Mouse (Mus musculus) mouse trophoblast stem cell (cell line): ENCODE data around the gene U90926.
"Not testable (repeated sequence)": the region's sequence is repeated elsewhere in the genome, so short reads cannot be mapped to it uniquely, and the experiment has no call there.

Source experiments
- in situ Hi-C, 2 experiments: fragments of 300-500 bp; cut with MseI, MboI; formaldehyde crosslinking; loops; 2 replicates in 1 of 2; 3 replicates in 1 of 2; pipeline ENCODE4 v1.15.1; 2025

The U90926 gene

DNA sequence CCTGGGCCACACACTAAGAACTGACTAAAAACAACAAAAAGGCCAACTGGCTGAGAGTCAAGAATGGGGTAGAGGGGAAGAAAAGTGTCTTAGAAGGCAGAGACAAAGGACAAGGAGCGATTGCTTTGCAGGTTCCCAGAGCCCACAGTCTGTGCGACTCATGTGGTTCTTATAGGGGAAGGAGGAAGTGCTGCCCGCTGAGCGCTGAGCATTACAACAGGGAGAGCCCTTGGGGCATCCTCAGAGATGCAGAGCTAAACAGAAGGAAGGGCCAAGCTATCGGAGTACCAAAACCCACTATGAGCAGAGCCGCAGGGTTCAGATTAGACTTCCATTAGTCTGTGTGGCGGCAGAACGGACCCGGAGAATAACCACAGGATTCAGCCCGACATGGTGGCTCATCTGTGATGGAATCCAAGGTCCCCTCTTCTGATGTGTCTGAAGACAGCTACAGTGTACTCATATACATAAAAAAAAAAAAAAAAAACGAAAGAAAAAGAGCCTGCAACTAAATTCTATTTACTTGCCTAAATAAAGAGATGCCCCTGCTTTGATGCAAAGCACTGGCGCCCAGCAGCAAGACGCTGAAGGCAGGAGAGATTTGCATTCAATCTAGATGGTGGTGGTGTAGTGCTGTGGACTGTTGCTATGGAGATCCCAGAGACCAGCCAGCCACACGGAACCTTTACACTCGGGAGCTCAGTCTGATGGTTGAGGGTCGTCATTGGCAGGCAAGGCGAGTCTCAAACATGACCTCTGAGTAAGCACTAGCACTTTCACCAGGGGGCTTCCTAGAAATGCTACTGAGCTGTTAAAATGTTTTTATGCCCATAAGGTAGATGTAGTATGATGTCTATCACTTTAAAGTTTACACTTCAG is 3.9 kb upstream of the U90926 start:
- in situ Hi-C loops: no loop called here

DNA sequence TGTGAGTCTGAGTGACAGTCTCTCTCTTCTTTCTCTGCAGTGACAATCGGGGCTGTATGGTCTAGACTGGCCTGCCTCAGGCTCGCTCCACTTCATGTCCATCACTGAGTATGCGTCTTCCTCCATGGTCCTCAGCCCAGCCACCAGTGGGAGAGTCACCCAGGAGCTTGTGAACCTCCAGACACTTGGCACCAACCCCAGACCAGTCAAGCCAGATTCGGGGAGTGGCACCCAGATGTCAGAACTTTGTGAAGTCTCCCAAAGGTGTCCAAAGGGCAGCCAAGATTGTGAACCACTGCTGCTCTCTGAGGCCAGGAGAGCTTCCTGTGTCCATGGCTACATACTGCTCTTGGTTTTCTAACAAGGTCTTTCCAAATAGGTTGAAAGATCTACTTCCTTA is 3.0 kb downstream of the U90926 start:
- in situ Hi-C loops: no loop called here

DNA sequence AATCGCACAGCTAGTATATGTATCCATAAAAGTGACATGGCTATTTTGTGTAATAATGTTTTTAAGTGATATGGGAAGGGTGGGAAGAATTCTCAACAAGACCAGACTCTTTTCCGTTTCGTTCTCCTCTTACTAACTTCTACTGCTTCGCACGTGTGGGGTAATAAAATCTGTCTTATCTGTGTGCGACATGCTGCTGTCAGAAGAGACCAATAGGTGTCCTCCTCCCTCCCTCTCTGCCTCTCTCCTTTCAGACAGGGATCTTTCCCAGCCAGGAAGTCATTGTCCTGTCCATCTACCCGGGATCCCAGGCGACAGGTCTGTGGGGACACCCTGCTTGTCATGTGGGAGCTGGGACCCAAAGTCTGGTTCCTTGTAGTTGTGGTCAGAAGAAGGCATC is 5.0 kb downstream of the U90926 start:
- in situ Hi-C loops: no loop called here

DNA sequence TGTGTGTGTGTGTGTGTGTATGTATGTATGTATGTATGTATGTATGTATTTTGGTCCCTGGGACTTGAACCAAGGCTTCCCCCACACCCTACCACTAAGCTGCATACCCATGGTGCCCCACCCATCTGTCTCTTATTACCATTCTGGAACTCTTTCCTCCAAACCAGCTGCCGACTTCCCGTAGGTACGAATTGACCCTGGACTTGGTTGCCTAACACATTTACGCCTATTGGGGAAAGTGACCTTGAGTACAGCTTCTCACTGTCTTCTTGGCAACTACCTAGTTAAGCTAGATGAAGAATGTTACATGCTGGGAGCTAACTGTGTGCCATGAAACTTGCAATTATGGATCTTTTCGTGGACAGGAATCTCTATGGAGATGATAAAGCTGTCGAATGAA is 9.1 kb downstream of the U90926 start:
- in situ Hi-C loops: no loop called here

DNA sequence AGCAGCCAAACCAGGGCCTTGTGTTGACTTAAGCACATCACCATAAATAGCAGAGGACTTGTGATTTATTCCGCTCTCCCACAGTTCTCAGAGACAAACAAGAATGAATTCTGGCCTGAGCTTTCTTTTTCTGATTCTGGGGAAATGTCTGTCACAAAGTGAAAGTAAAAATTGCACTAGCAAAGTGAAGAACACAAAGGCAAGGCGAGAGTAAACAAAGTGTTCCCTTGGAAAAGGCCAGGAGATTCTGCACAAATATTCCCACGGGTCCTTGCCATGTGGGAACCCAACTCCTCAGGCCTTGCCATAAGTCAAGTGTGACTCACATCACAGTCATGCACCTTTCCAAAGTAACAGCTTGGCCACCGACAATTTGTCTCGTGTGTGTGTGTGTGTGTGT is 9.5 kb downstream of the U90926 start:
- in situ Hi-C loops: no loop called here

DNA sequence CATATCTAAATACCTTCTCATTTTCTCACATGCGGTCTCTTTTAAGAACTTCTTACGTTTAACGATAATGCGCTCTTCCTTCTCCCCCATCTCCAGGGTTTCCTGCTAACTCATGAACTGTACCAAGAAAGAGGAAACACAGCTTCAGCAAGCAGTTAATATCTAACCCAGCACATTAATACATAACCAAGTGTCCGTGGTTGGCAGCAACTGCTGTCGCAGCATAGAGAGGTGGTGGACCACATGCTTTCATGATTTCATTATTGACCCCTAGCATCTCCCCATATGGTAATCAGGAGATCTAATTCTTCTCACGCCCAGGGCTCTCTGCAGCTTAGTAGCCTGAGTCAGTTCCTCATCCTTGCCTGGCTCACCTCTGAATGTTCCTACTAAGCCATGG is 10.0 kb downstream of the U90926 start:
- in situ Hi-C loops: no loop called here

DNA sequence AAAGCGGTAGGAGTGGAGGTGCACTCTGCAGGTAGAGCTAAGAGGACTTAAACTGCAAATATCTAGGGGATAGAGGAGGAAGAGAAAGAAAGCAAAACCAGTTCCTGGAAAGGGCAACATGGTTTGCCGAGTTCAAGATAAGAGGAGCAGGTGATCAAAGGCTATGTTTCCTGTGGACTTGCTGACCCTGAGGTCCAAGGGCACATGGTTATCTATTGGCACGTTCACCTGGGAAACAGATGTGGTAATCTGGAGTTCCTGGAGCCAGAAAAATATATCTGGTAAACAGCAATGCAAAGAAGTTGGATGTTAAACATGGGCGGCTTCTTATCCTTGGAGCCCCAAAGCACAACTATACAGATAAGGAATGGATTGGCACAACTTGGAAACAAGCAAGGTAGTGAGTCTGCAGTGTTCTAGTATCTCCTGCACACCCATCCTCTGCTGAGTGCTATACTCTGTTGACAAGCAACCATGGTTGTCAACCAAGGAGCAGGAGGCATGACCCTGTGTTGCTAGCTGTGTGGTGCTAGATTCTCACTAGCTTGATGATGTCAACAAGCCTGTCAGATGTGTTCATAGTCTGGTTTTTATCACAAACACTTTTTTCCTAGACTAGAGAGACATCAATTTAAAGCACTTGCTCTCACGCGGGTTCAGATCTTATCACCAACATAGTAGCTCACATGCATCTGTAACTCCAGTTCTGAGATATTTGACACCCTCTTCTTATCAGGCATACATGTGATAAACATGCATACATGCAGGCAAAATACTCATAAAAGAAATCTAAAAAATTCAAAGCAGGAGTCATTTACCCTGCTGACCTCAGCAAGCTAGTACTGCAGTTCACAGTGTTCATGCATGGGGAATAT is 10.8 kb downstream of the U90926 start:
- in situ Hi-C loops: loop anchor here in 1 of 2 experiments (5.0 kb wide), 1 partner anchor 33 kb away; no protein-coding TSS in a partner anchor

DNA sequence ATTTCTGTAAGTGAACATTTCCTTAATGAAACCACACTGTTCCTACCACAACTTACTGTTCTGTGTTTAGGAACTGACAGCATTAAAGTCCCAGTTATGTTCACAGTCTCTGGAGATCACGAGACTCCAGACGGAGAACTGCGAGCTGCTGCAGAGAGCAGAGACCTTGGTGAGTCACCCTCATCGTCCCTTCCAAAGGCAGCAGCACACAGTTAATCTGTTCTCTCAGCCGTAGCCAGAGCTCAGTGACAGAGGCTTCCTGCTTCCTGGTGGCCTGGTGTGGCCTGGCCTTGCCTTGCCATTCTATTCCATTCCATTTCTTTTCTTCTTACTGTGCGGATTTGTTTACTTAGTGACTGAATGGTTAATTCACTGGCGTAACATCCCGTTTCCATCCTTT is 16.9 kb downstream of the U90926 start:
- in situ Hi-C loops: no loop called here

DNA sequence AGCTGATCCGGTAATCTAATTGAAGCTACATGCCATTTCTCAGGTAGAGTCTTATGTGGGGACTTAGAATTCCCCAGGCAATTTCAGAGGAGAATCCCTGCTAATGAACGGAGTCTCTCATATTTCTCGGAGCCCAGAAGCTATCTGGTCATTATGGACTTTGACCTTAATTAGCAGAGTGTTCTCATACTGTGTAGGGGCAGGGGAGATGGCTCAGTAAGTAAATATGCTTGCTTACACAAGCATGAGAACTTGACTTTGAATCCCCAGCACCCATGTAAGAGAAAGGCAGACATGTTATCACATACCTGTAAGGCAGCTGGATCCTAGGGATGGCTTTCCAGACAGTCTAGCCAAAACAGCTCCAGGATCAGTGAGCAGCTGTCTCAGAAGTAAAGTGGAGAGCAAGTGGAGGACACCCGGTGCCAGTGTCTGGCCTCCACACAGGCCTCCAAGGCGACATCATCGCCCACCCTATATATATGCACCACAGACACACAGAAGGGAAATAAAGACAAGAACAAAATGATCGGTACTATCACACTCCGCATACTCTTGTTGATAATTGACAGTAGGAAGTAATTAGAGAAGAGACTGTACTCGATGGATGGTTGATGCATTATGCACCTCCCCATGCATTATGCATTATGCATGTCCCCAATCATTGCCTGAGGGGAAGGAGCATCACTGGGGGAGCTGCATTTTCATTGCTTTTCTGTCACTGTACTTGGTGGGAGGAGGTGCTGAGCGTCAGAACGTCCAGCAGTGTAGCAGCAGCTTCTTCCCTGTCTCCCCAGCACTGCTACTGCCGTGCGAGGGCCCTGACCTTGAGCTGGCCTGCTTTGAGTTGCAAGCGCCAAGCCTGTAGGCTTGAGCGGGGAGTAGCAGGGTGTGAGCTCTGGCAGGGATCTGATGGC is 18.1 kb downstream of the U90926 start:
- in situ Hi-C loops: no loop called here

DNA sequence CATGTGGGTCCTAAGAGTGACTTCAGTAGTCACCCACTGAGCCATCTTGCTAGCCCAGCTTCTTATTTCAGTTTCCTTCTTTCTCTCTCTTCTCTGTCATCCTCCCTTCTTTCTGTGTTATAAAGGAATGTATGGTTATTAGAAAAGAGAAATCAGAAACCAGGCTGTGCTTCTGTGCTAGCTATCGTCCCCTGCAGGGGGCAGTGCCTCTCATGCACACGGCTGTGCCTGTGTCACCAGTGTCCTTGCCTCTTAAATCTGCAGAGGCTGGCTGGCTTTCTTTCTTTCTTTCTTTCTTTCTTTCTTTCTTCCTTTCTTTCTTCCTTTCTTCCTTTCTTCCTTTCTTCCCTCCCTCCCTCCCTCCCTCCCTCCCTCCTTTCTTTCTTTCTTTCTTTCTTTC is 19.5 kb downstream of the U90926 start:
- in situ Hi-C loops: not testable (repeated sequence)

DNA sequence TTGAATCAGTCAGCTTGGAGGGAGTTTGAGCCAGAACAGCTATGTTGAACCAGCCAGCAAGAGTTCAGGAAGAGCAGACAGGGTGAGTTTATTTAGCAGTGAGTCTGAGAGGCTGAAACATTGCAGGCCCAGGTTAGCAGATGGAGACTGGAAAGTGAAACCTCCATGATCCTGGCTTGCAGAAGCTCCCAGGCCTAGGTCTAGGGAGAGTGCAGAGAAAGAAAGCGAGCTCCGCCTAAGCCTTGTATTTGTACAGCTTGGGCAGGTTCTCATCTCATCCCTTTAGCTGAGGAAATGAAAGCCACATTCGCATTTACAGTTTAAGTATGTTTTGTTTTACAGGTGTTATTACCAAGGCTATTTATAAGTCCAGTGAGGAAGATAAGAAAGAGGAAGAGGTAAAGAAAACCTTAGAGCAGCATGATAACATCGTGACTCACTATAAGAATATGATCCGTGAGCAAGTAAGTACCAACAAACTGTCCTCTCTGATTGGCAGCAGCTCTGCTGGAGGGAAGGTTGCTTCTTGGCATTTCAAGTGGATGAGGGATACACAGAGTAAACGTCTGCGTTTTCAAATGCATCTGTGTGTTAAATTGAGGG is 26.2 kb downstream of the U90926 start:
- in situ Hi-C loops: loop anchor here in 1 of 2 experiments (5.0 kb wide), 1 partner anchor 48 kb away; no protein-coding TSS in a partner anchor

DNA sequence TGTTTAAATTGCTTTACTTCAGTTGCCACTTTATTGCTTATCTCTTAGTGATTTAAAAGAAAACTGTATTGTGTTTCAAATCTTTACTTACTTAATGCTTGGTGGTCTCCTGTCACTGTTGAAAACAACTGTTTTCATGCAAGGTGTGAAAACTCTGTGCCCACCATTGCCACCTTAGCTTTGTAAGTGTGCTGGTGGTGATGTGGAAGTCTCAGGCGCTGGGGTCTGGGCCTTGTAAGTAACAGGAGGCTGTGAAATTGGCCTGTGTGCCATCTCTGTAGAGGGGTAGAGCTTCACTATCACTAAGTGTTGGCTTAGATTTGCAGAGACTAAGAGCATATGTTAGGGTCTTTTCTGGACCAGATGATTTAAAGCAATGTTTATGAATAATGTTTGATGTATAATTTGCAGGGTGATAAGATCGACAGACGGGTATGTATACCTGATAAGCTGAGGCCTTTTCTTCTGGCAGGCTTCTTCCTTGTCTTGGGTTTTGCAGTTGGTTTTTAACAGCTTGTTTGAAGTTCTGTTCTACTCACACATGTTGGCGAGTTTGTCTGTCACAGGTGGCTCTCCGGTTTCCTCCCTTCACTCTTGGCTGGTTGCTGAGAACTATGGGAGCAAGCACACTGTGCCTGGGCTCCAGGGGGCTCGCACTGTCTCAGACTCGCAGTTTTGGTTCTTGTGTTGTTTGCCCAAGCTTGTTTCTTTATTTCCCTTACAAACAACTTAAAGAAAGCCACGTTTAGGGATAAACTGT is 32.0 kb downstream of the U90926 start:
- in situ Hi-C loops: no loop called here

DNA sequence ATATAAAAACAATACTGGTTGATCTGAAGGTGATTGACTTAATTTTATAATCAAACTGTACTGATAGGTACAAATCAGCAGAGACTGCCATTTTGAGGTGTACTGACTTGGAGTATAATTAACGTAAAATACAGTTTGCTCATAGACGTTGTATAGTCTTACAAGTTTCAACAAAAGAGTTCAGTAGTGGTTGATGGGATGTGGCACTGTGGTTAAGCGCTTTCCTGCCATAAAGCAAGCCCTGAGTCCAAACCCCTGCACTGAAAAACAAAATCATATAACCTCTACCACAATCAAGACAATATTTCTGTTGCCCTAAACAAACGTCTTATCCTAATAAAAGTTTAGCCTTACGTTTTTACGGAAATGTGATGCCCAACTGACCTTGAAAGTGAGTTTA is 49.2 kb downstream of the U90926 start:
- in situ Hi-C loops: no loop called here
